Mouse (Mus musculus): Measurements from ENCODE around the gene Vsig8.

DNA sequence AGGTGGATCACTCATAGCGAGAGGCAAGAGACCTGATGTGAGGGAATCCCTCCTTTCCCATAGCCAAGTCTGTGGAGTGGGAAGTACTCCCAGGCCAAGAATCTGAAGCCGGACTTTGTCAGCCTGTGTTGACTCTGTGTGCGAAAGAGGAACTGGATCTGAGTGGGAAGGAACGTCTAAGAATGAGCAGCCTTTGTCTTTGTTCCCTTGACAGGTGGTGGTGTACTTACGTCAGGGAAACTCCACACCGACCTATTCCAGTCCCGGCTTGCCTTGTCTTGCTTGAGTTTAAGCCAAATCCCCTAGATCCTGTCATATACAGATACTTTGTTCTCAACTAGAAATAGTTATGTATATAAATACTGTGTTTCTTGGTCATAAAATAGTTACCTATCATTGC lies 33.2 kb upstream of the Vsig8 start:
- TF ChIP-seq POLR2A (IDR thresholded peaks at IDR 0.05; ENCODE audit: borderline replicate concordance, control insufficient read depth, low read depth, low read length): no peak
- TF ChIP-seq CTCF (IDR thresholded peaks at IDR 0.05; ENCODE audit: control insufficient read depth, insufficient read depth, low read length): no peak

Measured in bone marrow, adult 2 months (tissue).